Mouse (Mus musculus) gastrocnemius, adult 18-20 months (tissue): ENCODE measurements around the gene Olfr484. TPM values are rescaled to one million over a fixed set of nuclear protein-coding genes. Genes with fewer than 3 reads are reported as not detected.
"Not testable (repeated sequence)": the region's sequence is repeated elsewhere in the genome, so short reads cannot be mapped to it uniquely, and the experiment has no call there.

Experiments used
- DNase-seq: peaks from one replicate; pipeline ENCODE4 v3.0.0; 2021; ENCODE audit warnings: low spot score
- long read RNA-seq, 2 experiments: library from polyadenylated mRNA; stranded (forward); transcript quantifications; one replicate each; pipeline ENCODE4 v2.0.0; 2021
- total RNA-seq, 2 experiments: library from RNA; stranded (reverse); gene quantifications; 2 replicates each; pipeline ENCODE4 v1.2.3; 2021

Olfr484 gene
- not detected for total RNA-seq
- long read RNA-seq, experiment 1, result 0 reads
- long read RNA-seq, experiment 2, result 0 reads

- no peak for DNase-seq
Observed at GRCm38 (mm10) chr7:108127349-108127748, at the start of gene Olfr484. Gene Olfr484, minus strand, starts transcription at chr7:108127449.

DNA sequence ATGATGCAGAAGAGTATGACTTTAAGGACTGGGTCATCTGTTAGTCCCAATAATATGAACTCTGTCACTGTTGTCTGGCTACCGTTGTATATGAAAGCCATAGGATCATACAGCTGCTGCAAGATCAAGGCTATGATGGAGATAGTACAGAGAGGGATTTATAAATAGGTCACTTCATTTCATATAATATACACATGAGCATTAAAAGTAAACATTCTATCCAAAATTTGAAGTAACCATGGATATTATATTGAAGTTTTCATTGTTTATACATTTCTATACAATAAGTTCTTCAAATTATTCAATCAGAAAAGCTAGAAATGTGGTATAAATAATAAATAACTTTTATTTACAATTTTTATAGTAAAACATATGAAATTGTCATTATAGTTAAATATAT is 45.4 kb upstream of the Olfr484 start, which contains the start of gene Olfr486:
Olfr486 (minus strand) TSS at position 101 of the 400 bp plus-strand sequence.
- not testable (repeated sequence) for DNase-seq

- DNase-seq, result no peak
Observed at GRCm38 (mm10) chr7:108159771-108160170, 32.5 kb upstream of the Olfr484 start, which contains the start of gene Olfr485. Gene Olfr485, minus strand, starts transcription at chr7:108159871.

DNA sequence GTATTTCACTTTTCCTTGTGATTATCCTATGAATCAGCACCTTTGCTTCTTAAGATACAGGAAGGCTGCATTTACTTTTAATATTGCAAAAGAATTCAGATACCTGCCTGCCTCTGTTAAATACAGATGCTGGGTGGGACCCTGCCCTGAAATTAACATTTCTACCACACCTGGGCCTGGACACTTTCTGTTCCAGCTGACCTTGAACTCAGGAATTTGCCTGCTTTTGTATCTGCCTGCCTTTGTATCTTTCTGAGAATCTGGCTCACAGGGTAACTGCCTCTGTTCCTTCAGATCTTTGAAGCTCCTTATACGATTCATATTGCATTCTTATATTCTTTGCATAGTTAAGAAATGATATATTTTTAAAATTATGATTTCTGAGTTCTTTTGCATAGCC is 5.8 kb downstream of the Olfr484 start:
- no peak for DNase-seq

GRCm38 (mm10) chr7:108120681-108121080 is 6.6 kb downstream of the Olfr484 start:
- no peak for DNase-seq

DNA sequence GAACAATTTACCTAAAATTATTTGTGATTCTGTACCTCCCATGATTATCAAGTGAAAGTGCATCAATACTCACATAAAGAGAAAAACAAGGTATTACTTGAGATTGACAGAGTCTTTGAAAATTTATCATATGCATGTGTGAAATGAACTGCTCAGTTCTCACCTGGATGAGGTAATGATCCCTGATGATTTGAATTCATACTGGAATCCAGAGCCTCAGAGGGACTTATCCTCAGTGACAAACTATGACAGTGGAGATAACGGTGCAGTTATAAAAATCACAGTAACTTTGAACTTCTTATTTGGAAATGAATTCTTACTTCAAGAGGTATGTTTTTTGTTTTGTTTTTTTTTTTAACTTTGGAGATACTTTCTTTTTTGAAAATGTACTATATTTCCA is 26.7 kb downstream of the Olfr484 start, which contains the start of gene Olfr483:
Olfr483 (plus strand) TSS at position 301 of the 400 bp plus-strand sequence.
- no peak for DNase-seq

DNA sequence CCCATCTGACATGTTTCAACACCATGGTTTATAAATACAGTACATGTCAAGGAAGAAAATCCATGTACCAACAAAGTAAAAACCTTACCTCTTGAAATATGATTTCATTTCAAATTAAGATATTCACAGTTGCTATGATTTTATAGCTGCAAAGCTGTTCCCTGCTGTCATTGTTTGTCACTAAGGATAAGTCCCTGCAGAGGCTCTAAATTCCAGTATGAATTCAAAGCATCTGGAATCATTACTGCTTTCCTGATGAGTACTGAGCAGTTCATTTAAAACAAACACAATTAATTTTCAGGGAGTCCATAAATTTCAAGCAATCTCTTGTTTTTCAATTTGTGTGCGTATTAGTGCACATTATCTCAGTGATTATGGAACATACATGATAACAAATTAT is 29.8 kb downstream of the Olfr484 start, which contains the start of gene Olfr482:
Olfr482 (minus strand) TSS at position 101 of the 400 bp plus-strand sequence.
- DNase-seq, result no peak

GRCm38 (mm10) chr7:108079555-108079954 is 47.7 kb downstream of the Olfr484 start, which contains the start of gene Olfr481:
Gene Olfr481, plus strand, starts transcription at chr7:108079855.
- no peak for DNase-seq

Other genes starting within 250 kb of the Olfr484 start
- not detected for gene Olfr472, start 229.5 kb downstream of the Olfr484 start, total RNA-seq
- gene Olfr473, start 197.0 kb downstream of the Olfr484 start, total RNA-seq, result not detected
- gene Olfr474, start 172.8 kb downstream of the Olfr484 start, total RNA-seq, result not detected
- gene Olfr476, start 162.6 kb downstream of the Olfr484 start, total RNA-seq, result not detected
- gene Olfr477, start 140.8 kb downstream of the Olfr484 start, total RNA-seq, result not detected
- gene Olfr478, start 93.5 kb downstream of the Olfr484 start, total RNA-seq, result not detected
- gene Olfr479, start 76.8 kb downstream of the Olfr484 start, total RNA-seq, result not detected
- not detected for gene Olfr480, start 60.1 kb downstream of the Olfr484 start, total RNA-seq
- gene Olfr481, start 47.6 kb downstream of the Olfr484 start, total RNA-seq, result not detected
- under 1 TPM; 0.85 to 0.94 TPM for gene Olfr482, start 29.9 kb downstream of the Olfr484 start, total RNA-seq
- not detected for gene Olfr483, start 26.6 kb downstream of the Olfr484 start, total RNA-seq
- not detected for gene Olfr485, start 32.4 kb upstream of the Olfr484 start, total RNA-seq
- not detected for gene Olfr486, start 45.3 kb upstream of the Olfr484 start, total RNA-seq
- not detected for gene Olfr487, start 87.2 kb upstream of the Olfr484 start, total RNA-seq
- gene Olfr488, start 130.9 kb upstream of the Olfr484 start, total RNA-seq, result not detected
- not detected for gene Olfr490, start 161.5 kb upstream of the Olfr484 start, total RNA-seq
- not detected for gene Olfr491, start 186.0 kb upstream of the Olfr484 start, total RNA-seq
- not detected for gene Olfr492, start 196.2 kb upstream of the Olfr484 start, total RNA-seq
- not detected for gene Olfr493, start 219.5 kb upstream of the Olfr484 start, total RNA-seq
- not detected for gene Olfr494, start 237.9 kb upstream of the Olfr484 start, total RNA-seq